Mouse (Mus musculus): ENCODE measurements around the gene Afap1l2. TPM values are rescaled to one million over a fixed set of nuclear protein-coding genes. Genes with fewer than 3 reads are reported as not detected.

Gene Afap1l2
- polyA plus RNA-seq, 1 experiment from 2014 or later = 1.2 TPM

- Histone ChIP-seq H3K9me3 (ENCODE audit: control insufficient read depth, low read length) (no peaks in the 10 kb centered on the region), H3K4me2 (no peak overlapping the region), H3K9ac (ENCODE audit: low read depth, low read length) (no peak overlapping the region), H3K27ac (ENCODE audit: low read depth, low read length) (no peak overlapping the region), H3K4me1 (replicated peaks; ENCODE audit: control insufficient read depth, insufficient read depth, low read length) (no peaks in the 10 kb centered on the region; the same call in 1 of the 2 replicates), H3K4me3 (ENCODE audit: low read depth, low read length) (no peak overlapping the region), H3K27me3 (replicated peaks; ENCODE audit: control insufficient read depth, insufficient read depth, low read length) (no peaks in the 10 kb centered on the region), H3K36me3 (ENCODE audit: control insufficient read depth, insufficient read depth, low read length) (no peaks in the 10 kb centered on the region)
- 73% methylated on average over 4 of the region's 4 CpGs for WGBS
- DNase-seq (ENCODE audit: low spot score) (no peak), ATAC-seq (replicated peaks; ENCODE audit: low FRiP score) (no peak)
Measured at GRCm38 (mm10) chr19:56958011-56958410, 50.0 kb downstream of the Afap1l2 start.

- DNase-seq (ENCODE audit: low spot score) (no peak), ATAC-seq (replicated peaks; ENCODE audit: low FRiP score) (no peak)
- H3K9me3 ChIP-seq (ENCODE audit: control insufficient read depth, low read length) = no peaks in the 10 kb centered on the region
- H3K27ac ChIP-seq (ENCODE audit: low read depth, low read length) = no peak overlapping the region
- 78% methylated on average over 20 of the region's 20 CpGs for WGBS
- H3K36me3 ChIP-seq (ENCODE audit: control insufficient read depth, insufficient read depth, low read length) = no peaks in the 10 kb centered on the region
- no peaks in the 10 kb centered on the region for H3K27me3 ChIP-seq (replicated peaks; ENCODE audit: control insufficient read depth, insufficient read depth, low read length)
- no peak overlapping the region for H3K4me3 ChIP-seq (ENCODE audit: low read depth, low read length)
- no peak overlapping the region for H3K9ac ChIP-seq (ENCODE audit: low read depth, low read length)
- H3K4me1 ChIP-seq (replicated peaks; ENCODE audit: control insufficient read depth, insufficient read depth, low read length) = no peaks in the 10 kb centered on the region; the same call in 1 of the 2 replicates
- H3K4me2 ChIP-seq = no peak overlapping the region
Measured at GRCm38 (mm10) chr19:56955568-56956513, 52.2 kb downstream of the Afap1l2 start.

DNA sequence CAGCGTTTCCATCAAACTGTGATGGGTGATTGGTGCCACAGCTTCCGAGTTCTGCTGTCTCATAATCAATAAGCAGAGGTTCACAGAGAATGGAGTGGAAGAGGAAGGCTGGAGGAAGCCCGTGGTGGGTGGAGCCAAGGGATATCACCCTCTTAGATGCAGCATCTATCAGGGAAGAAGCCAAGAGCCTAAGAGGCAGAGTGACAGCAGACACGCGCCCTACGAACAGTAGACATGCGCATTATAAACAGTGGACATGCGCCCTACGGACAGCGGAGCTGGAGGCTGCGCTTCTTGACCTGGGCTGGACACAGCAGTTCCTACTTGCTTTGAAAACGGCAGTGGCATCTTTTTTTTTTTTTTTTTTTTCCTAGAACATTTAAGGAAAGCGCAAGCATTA is 53.2 kb downstream of the Afap1l2 start:
- Histone ChIP-seq H3K36me3 (ENCODE audit: control insufficient read depth, insufficient read depth, low read length) (no peaks in the 10 kb centered on the region), H3K4me3 (ENCODE audit: low read depth, low read length) (no peak overlapping the region), H3K9ac (ENCODE audit: low read depth, low read length) (no peak overlapping the region), H3K4me2 (no peak overlapping the region), H3K27ac (ENCODE audit: low read depth, low read length) (no peak overlapping the region), H3K4me1 (replicated peaks; ENCODE audit: control insufficient read depth, insufficient read depth, low read length) (no peaks in the 10 kb centered on the region; the same call in 1 of the 2 replicates), H3K9me3 (ENCODE audit: control insufficient read depth, low read length) (no peaks in the 10 kb centered on the region), H3K27me3 (replicated peaks; ENCODE audit: control insufficient read depth, insufficient read depth, low read length) (no peaks in the 10 kb centered on the region)
- no peak for ATAC-seq (replicated peaks; ENCODE audit: low FRiP score)
- WGBS = 80% methylated on average over 13 of the region's 13 CpGs
- DNase-seq (ENCODE audit: low spot score) = no peak

- H3K27ac ChIP-seq (ENCODE audit: low read depth, low read length) = no peak overlapping the region
- H3K9me3 ChIP-seq (ENCODE audit: control insufficient read depth, low read length) = no peaks in the 10 kb centered on the region
- H3K27me3 ChIP-seq (replicated peaks; ENCODE audit: control insufficient read depth, insufficient read depth, low read length) = no peaks in the 10 kb centered on the region
- H3K9ac ChIP-seq (ENCODE audit: low read depth, low read length) = no peak overlapping the region
- no peak overlapping the region for H3K4me3 ChIP-seq (ENCODE audit: low read depth, low read length)
- no peak overlapping the region for H3K4me2 ChIP-seq
- ATAC-seq (replicated peaks; ENCODE audit: low FRiP score) = no peak
- no peak for DNase-seq (ENCODE audit: low spot score)
- no peaks in the 10 kb centered on the region for H3K36me3 ChIP-seq (ENCODE audit: control insufficient read depth, insufficient read depth, low read length)
- H3K4me1 ChIP-seq (replicated peaks; ENCODE audit: control insufficient read depth, insufficient read depth, low read length) = no peaks in the 10 kb centered on the region; the same call in 1 of the 2 replicates
- WGBS = 67% methylated on average over 4 of the region's 4 CpGs
Measured at GRCm38 (mm10) chr19:56953856-56954255, 54.2 kb downstream of the Afap1l2 start.

- Histone ChIP-seq H3K27ac (ENCODE audit: low read depth, low read length) (no peak overlapping the region), H3K4me1 (replicated peaks; ENCODE audit: control insufficient read depth, insufficient read depth, low read length) (no peaks in the 10 kb centered on the region), H3K27me3 (replicated peaks; ENCODE audit: control insufficient read depth, insufficient read depth, low read length) (no peaks in the 10 kb centered on the region), H3K4me3 (ENCODE audit: low read depth, low read length) (no peak overlapping the region), H3K9me3 (ENCODE audit: control insufficient read depth, low read length) (no peaks in the 10 kb centered on the region), H3K4me2 (no peak overlapping the region), H3K36me3 (ENCODE audit: control insufficient read depth, insufficient read depth, low read length) (no peaks in the 10 kb centered on the region), H3K9ac (ENCODE audit: low read depth, low read length) (no peak overlapping the region)
- no peak for ATAC-seq (replicated peaks; ENCODE audit: low FRiP score)
- WGBS = 88% methylated on average over 7 of the region's 7 CpGs
- DNase-seq (ENCODE audit: low spot score) = no peak
Measured at GRCm38 (mm10) chr19:56950818-56951217, 57.2 kb downstream of the Afap1l2 start.

DNA sequence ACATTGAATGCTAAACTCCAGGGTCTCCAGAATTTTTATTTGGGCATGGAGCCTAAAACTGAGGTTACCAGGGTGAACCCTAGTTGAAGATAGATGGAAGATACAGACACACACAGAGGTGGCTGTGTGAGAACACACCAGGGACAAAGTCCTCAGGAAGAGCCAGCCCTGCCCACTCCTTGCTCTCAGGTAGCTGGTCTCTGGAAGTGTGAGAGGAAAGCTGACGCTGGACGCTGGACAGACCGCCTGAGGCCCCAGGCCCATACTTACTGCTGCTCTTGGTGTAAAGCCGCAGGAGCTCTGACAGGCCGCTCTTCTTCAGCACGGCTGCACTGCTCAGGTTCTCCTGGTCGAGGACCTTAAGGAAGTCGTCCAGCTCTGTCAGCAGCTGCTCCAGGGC is 58.2 kb downstream of the Afap1l2 start:
- Histone ChIP-seq H3K4me3 (ENCODE audit: low read depth, low read length) (no peak overlapping the region), H3K36me3 (ENCODE audit: control insufficient read depth, insufficient read depth, low read length) (no peaks in the 10 kb centered on the region), H3K27me3 (replicated peaks; ENCODE audit: control insufficient read depth, insufficient read depth, low read length) (no peaks in the 10 kb centered on the region), H3K9me3 (ENCODE audit: control insufficient read depth, low read length) (no peaks in the 10 kb centered on the region), H3K4me1 (replicated peaks; ENCODE audit: control insufficient read depth, insufficient read depth, low read length) (no peaks in the 10 kb centered on the region), H3K4me2 (no peak overlapping the region), H3K9ac (ENCODE audit: low read depth, low read length) (no peak overlapping the region), H3K27ac (ENCODE audit: low read depth, low read length) (no peak overlapping the region)
- no peak for ATAC-seq (replicated peaks; ENCODE audit: low FRiP score)
- 67% methylated on average over 8 of the region's 8 CpGs for WGBS
- DNase-seq (ENCODE audit: low spot score) = no peak

- Histone ChIP-seq H3K4me3 (ENCODE audit: low read depth, low read length) (no peak overlapping the region), H3K27me3 (replicated peaks; ENCODE audit: control insufficient read depth, insufficient read depth, low read length) (no peaks in the 10 kb centered on the region), H3K9ac (ENCODE audit: low read depth, low read length) (no peak overlapping the region), H3K9me3 (ENCODE audit: control insufficient read depth, low read length) (no peaks in the 10 kb centered on the region), H3K27ac (ENCODE audit: low read depth, low read length) (no peak overlapping the region), H3K4me2 (no peak overlapping the region), H3K36me3 (ENCODE audit: control insufficient read depth, insufficient read depth, low read length) (no peaks in the 10 kb centered on the region), H3K4me1 (replicated peaks; ENCODE audit: control insufficient read depth, insufficient read depth, low read length) (no peaks in the 10 kb centered on the region)
- DNase-seq (ENCODE audit: low spot score) (no peak), ATAC-seq (replicated peaks; ENCODE audit: low FRiP score) (no peak)
- 67% methylated on average over 6 of the region's 6 CpGs for WGBS
Measured at GRCm38 (mm10) chr19:56947971-56948610, 59.9 kb downstream of the Afap1l2 start.

DNA sequence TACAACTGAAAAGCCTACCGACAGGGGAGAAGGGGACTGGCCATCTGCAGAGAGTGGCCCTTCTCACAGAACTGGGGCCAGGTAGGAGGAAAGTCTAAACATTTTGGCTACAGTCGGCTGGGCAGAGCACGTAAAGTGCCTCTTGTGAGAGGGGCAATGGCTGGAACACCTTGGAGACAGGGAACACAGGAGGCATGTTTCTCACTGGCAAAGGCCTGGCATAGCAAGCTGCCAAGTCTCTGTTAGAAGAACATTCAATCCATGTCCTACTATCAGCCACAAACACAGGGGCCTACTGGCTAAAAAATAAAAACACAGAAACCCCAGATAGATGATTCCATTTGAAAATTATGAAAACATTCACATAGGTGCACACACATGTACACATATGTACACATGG is 61.3 kb downstream of the Afap1l2 start:
- WGBS = 79% methylated on average over 3 of the region's 3 CpGs
- Histone ChIP-seq H3K4me2 (no peak overlapping the region), H3K9me3 (ENCODE audit: control insufficient read depth, low read length) (no peaks in the 10 kb centered on the region), H3K27me3 (replicated peaks; ENCODE audit: control insufficient read depth, insufficient read depth, low read length) (no peaks in the 10 kb centered on the region), H3K4me3 (ENCODE audit: low read depth, low read length) (no peak overlapping the region), H3K27ac (ENCODE audit: low read depth, low read length) (no peak overlapping the region), H3K9ac (ENCODE audit: low read depth, low read length) (no peak overlapping the region), H3K36me3 (ENCODE audit: control insufficient read depth, insufficient read depth, low read length) (no peaks in the 10 kb centered on the region), H3K4me1 (replicated peaks; ENCODE audit: control insufficient read depth, insufficient read depth, low read length) (no peaks in the 10 kb centered on the region)
- DNase-seq (ENCODE audit: low spot score) (no peak), ATAC-seq (replicated peaks; ENCODE audit: low FRiP score) (no peak)
